Comparison of ENCODE assay signal across 8 mouse cellular contexts in the genomic region with DNA sequence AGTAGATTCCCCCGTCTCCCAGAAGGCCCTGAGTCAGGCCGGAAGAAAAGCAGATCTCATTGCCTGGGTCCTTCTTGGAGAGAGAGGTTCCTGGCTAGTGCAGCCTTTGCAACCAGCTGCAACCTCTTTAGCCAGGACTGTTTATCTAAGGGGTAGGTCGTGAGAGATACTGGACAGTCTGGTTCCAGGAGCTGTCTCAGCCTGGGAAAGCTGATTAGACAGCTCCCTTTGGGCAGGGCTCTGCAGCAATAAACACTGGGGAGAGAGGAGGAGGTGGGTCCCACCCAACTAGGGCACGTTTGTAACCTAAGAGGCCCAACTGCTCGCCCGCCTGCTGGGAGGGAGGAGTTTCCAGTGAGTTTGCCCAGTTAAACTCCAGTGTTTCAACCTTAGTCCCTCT.
DNase-seq lines count a peak whose midpoint lies in the region; ATAC-seq and TF ChIP-seq lines count a peak whose summit lies in the region.

No protein-coding gene starts in this region.

- 3% methylated on average over 6 of the region's 6 CpGs for WGBS in liver, embryonic 14.5 days (ENCODE audit: insufficient replicate concordance)
- WGBS in stomach, embryonic 15.5 days = 13% methylated on average over 6 of the region's 6 CpGs

- H3K9me3 ChIP-seq in liver, embryonic 14.5 days (ENCODE audit: control insufficient read depth, low read length) = no peaks in the 10 kb centered on the region
- no peaks in the 10 kb centered on the region for H3K9me3 ChIP-seq in stomach, embryonic 15.5 days

- ATAC-seq in liver, embryonic 14.5 days (ENCODE audit: insufficient read depth) = peak; percentile 98
- ATAC-seq in stomach, embryonic 15.5 days (ENCODE audit: insufficient read depth, low FRiP score, low read depth) = peak; percentile 96
- no peak for ATAC-seq in CD4-positive, CD25-positive, alpha-beta regulatory T cell, adult 4 months

- peak; percentile 83 for TF ChIP-seq EP300 in liver, embryonic 14.5 days (IDR thresholded peaks at IDR 0.05; ENCODE audit: low read depth)

- peak; percentile 80 for DNase-seq in ES-CJ7 (ENCODE audit: low read depth, low spot score)
- peak; percentile 66 for DNase-seq in heart, adult 8-10 months (ENCODE audit: low spot score)
- peak; percentile 85 to 86 (median 86) for DNase-seq in liver, embryonic 14.5 days (ENCODE audit: low read depth in 3 of 3, low spot score in 3 of 3)
- DNase-seq in kidney, adult 11 months = no peak
- DNase-seq in frontal cortex, postnatal 14 days (ENCODE audit: low spot score in 2 of 2) = no peak

- H3K36me3 ChIP-seq in liver, embryonic 14.5 days (replicated peaks; ENCODE audit: control insufficient read depth, insufficient read depth, low read depth) = no peaks in the 10 kb centered on the region
- H3K36me3 ChIP-seq in stomach, embryonic 15.5 days = no peaks in the 10 kb centered on the region

- H3K4me2 ChIP-seq in liver, embryonic 14.5 days (ENCODE audit: low read depth) = peak overlapping the region; percentile 76
- H3K4me2 ChIP-seq in stomach, embryonic 15.5 days = peak overlapping the region; percentile 15

- H3K27me3 ChIP-seq in liver, embryonic 14.5 days (ENCODE audit: control insufficient read depth, insufficient read depth, low read length) = no peaks in the 10 kb centered on the region
- no peaks in the 10 kb centered on the region for H3K27me3 ChIP-seq in stomach, embryonic 15.5 days (replicated peaks)

- H3K27ac ChIP-seq in brown adipose tissue, adult 24 weeks (replicated peaks; ENCODE audit: low read depth, low read length) = peak overlapping the region; percentile 23
- H3K27ac ChIP-seq in liver, embryonic 14.5 days = peak overlapping the region; percentile 99
- peak overlapping the region; percentile 87 for H3K27ac ChIP-seq in stomach, embryonic 15.5 days

- no peak overlapping the region for H3K4me3 ChIP-seq in brown adipose tissue, adult 24 weeks (ENCODE audit: insufficient read depth, low read depth, low read length)
- peak overlapping the region; percentile 19 to 32; a peak in 3 of 4 replicates for H3K4me3 ChIP-seq in liver, embryonic 14.5 days (ENCODE audit: insufficient read depth in 1 of 2, low read depth in 2 of 2, low read length in 2 of 2)
- H3K4me3 ChIP-seq in stomach, embryonic 15.5 days (replicated peaks) = no peak overlapping the region

- H3K9ac ChIP-seq in liver, embryonic 14.5 days (replicated peaks) = peak overlapping the region; percentile 82
- no peak overlapping the region for H3K9ac ChIP-seq in stomach, embryonic 15.5 days

- TF ChIP-seq CTCF in liver, embryonic 14.5 days (IDR thresholded peaks at IDR 0.05; ENCODE audit: low read depth) = no peak

- peaks cover 39% of the 10 kb centered on the region for H3K4me1 ChIP-seq in brown adipose tissue, adult 24 weeks (ENCODE audit: control insufficient read depth, insufficient read depth, insufficient read length, low read length)
- peaks cover 54 to 61% of the 10 kb centered on the region in 2 experiments for H3K4me1 ChIP-seq in liver, embryonic 14.5 days (replicated peaks; ENCODE audit: control insufficient read depth in 2 of 2, insufficient read depth in 2 of 2, low read length in 1 of 2)
- peaks cover 32% of the 10 kb centered on the region for H3K4me1 ChIP-seq in stomach, embryonic 15.5 days

Comparison
In these comparisons a context has a peak if more than half of its experiments do, and no peak if none do; other contexts are left out.
1. DNase-seq: peak in ES-CJ7 (single experiment), heart, adult 8-10 months (single experiment) and liver, embryonic 14.5 days (3 of 3); none in kidney, adult 11 months (single experiment) and frontal cortex, postnatal 14 days (0 of 2).
2. H3K27ac ChIP-seq: peak in every context shown above with its lines; median percentile 99 in liver, embryonic 14.5 days; 87 in stomach, embryonic 15.5 days; 23 in brown adipose tissue, adult 24 weeks.
3. H3K4me3 ChIP-seq: peak in liver, embryonic 14.5 days (2 of 2); none in brown adipose tissue, adult 24 weeks (single experiment) and stomach, embryonic 15.5 days (single experiment).